Comparison of ENCODE assay signal across 8 mouse cellular contexts in the genomic region with DNA sequence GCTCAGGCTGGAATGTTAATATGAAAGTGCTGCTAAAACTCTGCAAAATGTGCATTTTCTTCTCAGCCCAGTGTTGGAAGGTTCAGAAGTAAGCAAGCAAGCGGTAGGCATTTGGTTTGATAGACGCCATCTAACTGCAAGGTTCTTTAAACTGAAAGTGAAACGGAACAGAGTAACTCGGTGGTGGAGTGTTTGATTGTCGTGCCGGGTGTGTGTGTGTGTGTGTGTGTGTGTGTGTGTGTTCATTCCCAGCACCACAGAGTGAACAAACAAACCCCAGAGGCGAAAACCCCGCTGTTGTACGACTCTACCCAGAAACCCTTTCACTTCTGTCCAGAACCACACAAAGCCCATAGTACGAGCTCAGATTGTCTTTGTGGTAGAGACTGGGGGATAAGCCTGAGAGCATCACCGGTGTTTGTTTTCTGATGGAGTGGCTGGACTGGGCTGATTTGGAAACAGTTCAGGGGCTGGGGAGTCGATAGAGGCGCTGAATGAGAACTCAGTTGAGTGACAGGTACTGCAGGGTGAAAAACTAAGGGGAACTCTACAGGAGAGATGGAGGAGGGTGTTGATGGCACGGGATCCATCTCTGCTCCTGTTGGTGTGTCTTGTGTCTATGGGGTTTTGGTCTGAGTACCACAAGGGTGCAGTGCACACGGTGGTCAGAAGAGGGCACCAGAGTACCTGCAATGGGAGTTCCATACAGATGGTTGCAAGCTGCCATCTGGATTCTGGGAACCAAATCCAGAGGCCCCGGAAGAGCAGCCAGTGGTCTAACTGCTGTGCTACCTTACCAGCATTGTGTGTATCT. TPM values are rescaled to one million over a fixed set of nuclear protein-coding genes. Genes with fewer than 3 reads are reported as not detected.
DNase-seq lines count a peak whose midpoint lies in the region; ATAC-seq lines count a peak whose summit lies in the region.

No protein-coding gene starts in this region.

- H3K27me3 ChIP-seq in hindbrain, embryonic 16.5 days (replicated peaks; ENCODE audit: control insufficient read depth, insufficient read depth, low read length): no peaks in the 10 kb centered on the region

- H3K36me3 ChIP-seq in hindbrain, embryonic 16.5 days (ENCODE audit: control insufficient read depth, insufficient read depth, low read length): peaks cover 19% of the 10 kb centered on the region
- peaks cover 25% of the 10 kb centered on the region for H3K36me3 ChIP-seq in macrophage (ENCODE audit: inconsistent target)

- peaks cover 9% of the 10 kb centered on the region; the same call in 1 of the 2 replicates for H3K79me2 ChIP-seq in macrophage (ENCODE audit: inconsistent target)

- H3K9me3 ChIP-seq in hindbrain, embryonic 16.5 days (ENCODE audit: control insufficient read depth, low read length): no peaks in the 10 kb centered on the region; the same call in 1 of the 2 replicates

- DNase-seq in R1 (ENCODE audit: low read depth, low spot score): peak; percentile 93
- DNase-seq in cerebellum, postnatal 25 days: peak; percentile 91 to 94
- DNase-seq in frontal cortex, postnatal 36 days (ENCODE audit: low spot score in 2 of 2): peak; percentile 83 to 91
- DNase-seq in left cerebral cortex, adult 18-20 months (ENCODE audit: low spot score in 2 of 2): peak; percentile 86 to 88
- DNase-seq in right cerebral cortex, adult 18-20 months: peak; percentile 89
- peak; percentile 49 for DNase-seq in urinary bladder, postnatal 10 days (ENCODE audit: low spot score)

- ATAC-seq in hindbrain, embryonic 16.5 days: peak; percentile 60

- H3K4me3 ChIP-seq in hindbrain, embryonic 16.5 days (ENCODE audit: low read length): peak overlapping the region; percentile 88
- peak overlapping the region; percentile 90 for H3K4me3 ChIP-seq in macrophage (ENCODE audit: inconsistent target)

- H3K27ac ChIP-seq in hindbrain, embryonic 16.5 days (ENCODE audit: low read depth, low read length): peak overlapping the region; percentile 76; the same call in 1 of the 2 replicates
- H3K27ac ChIP-seq in macrophage: peak overlapping the region; percentile 31

- H3K4me2 ChIP-seq in hindbrain, embryonic 16.5 days (ENCODE audit: low read length): peak overlapping the region; percentile 98

- WGBS in hindbrain, embryonic 16.5 days: 8% methylated on average over 16 of the region's 16 CpGs
- WGBS in macrophage (ENCODE audit: missing documents): 3% methylated on average over 15 of the region's 16 CpGs

- H3K9ac ChIP-seq in hindbrain, embryonic 16.5 days (ENCODE audit: low read depth, low read length): peak overlapping the region; percentile 92

- peaks cover 7% of the 10 kb centered on the region for H3K4me1 ChIP-seq in hindbrain, embryonic 16.5 days (ENCODE audit: control insufficient read depth, insufficient read depth, low read depth, low read length)

RNA-seq across cellular contexts. Expression of a gene that starts 0.9 kb away (rescaled TPM):
- 53.5 and 56.3 TPM in 2 replicates for polyA plus RNA-seq in hindbrain, embryonic 16.5 days (2015; fragmentation: Nextera tagmentation; extraction: Ambion mirVana)
- total RNA-seq in left cerebral cortex, adult 18-20 months (2021): 10 to 100 TPM; 29.6 to 33.2 TPM
- total RNA-seq in macrophage (2018; cell fraction: chromatin; rRNA removed): 10 to 100 TPM; 13.8 to 98.1 (median 53.0) TPM
- 10 to 100 TPM; 23.9 to 95.4 (median 51.6) TPM for total RNA-seq in macrophage (2018; cell fraction: cytosol; rRNA removed)
- 100 to 1,000 TPM in 7 of 26 experiments, 10 to 100 TPM in 19; 18.0 to 132 (median 67.2) TPM for total RNA-seq in macrophage (2018; cell fraction: nucleus; rRNA removed)
- polyA plus RNA-seq in macrophage (2018): 22.2 to 41.3 TPM (median 25.5 TPM) in 3 replicates

RNA-seq across cellular contexts. Expression of a gene that starts 29.9 kb away (rescaled TPM):
- polyA plus RNA-seq in hindbrain, embryonic 16.5 days (2015; fragmentation: Nextera tagmentation; extraction: Ambion mirVana): 27.7 and 33.3 TPM in 2 replicates
- total RNA-seq in left cerebral cortex, adult 18-20 months (2021): 100 to 1,000 TPM; 125 to 127 TPM
- total RNA-seq in macrophage (2018; cell fraction: chromatin; rRNA removed): 10 to 100 TPM in 12 of 26 experiments, 1 to 10 TPM in 14; 3.4 to 31.2 (median 9.5) TPM
- 10 to 100 TPM; 38.9 to 70.2 (median 49.6) TPM for total RNA-seq in macrophage (2018; cell fraction: cytosol; rRNA removed)
- total RNA-seq in macrophage (2018; cell fraction: nucleus; rRNA removed): 10 to 100 TPM; 16.2 to 68.0 (median 38.1) TPM
- 18.4 to 77.1 TPM (median 48.4 TPM) in 3 replicates for polyA plus RNA-seq in macrophage (2018)

RNA-seq across cellular contexts. Expression of a gene that starts 44.9 kb away (rescaled TPM):
- 13.2 and 13.6 TPM in 2 replicates for polyA plus RNA-seq in hindbrain, embryonic 16.5 days (2015; fragmentation: Nextera tagmentation; extraction: Ambion mirVana)
- total RNA-seq in left cerebral cortex, adult 18-20 months (2021): 10 to 100 TPM; 30.1 to 33.9 TPM
- total RNA-seq in macrophage (2018; cell fraction: chromatin; rRNA removed): under 1 TPM in 13 of 26 experiments, not detected in 13; 0.09 to 0.71 (median 0.41) TPM
- total RNA-seq in macrophage (2018; cell fraction: cytosol; rRNA removed): under 1 TPM in 25 of 26 experiments, not detected in 1; 0.03 to 0.34 (median 0.10) TPM
- total RNA-seq in macrophage (2018; cell fraction: nucleus; rRNA removed): 1 to 10 TPM in 1 of 26 experiments, under 1 TPM in 13, not detected in 12; 0.06 to 2.2 (median 0.28) TPM
- 0.05 to 1.1 TPM (median 0.19 TPM) in 3 replicates for polyA plus RNA-seq in macrophage (2018)

RNA-seq across cellular contexts. Expression of a gene that starts 57.1 kb away (rescaled TPM):
- polyA plus RNA-seq in hindbrain, embryonic 16.5 days (2015; fragmentation: Nextera tagmentation; extraction: Ambion mirVana): 129 and 142 TPM in 2 replicates
- 100 to 1,000 TPM; 155 to 162 TPM for total RNA-seq in left cerebral cortex, adult 18-20 months (2021)
- 10 to 100 TPM; 15.3 to 49.2 (median 34.0) TPM for total RNA-seq in macrophage (2018; cell fraction: chromatin; rRNA removed)
- total RNA-seq in macrophage (2018; cell fraction: cytosol; rRNA removed): 10 to 100 TPM; 59.5 to 74.1 (median 66.3) TPM
- total RNA-seq in macrophage (2018; cell fraction: nucleus; rRNA removed): 10 to 100 TPM; 23.6 to 67.9 (median 41.5) TPM
- 51.3 to 88.5 TPM (median 66.0 TPM) in 3 replicates for polyA plus RNA-seq in macrophage (2018)

Comparison
In these comparisons a context has a peak if more than half of its experiments do, and no peak if none do; other contexts are left out.
1. Peak in every context shown above with its lines: DNase-seq, ATAC-seq, H3K4me3 ChIP-seq and H3K27ac ChIP-seq.